Mouse (Mus musculus) macrophage (primary cell): ENCODE data around the gene Tmub1. TPM values are rescaled to one million over a fixed set of nuclear protein-coding genes. Genes with fewer than 3 reads are reported as not detected.
"Not testable (repeated sequence)": the region's sequence is repeated elsewhere in the genome, so short reads cannot be mapped to it uniquely, and the experiment has no call there.

Experiments
- H3K27ac ChIP-seq: fragments of 350-480 bp; formaldehyde crosslinking; 2 replicates; pipeline ENCODE4 v1.9.0; 2021
- H3K36me3 ChIP-seq: fragments of 350-480 bp; formaldehyde crosslinking; 2 replicates; pipeline ENCODE4 v1.9.0; 2021; ENCODE audit errors: inconsistent target
- H3K4me3 ChIP-seq: fragments of 350-480 bp; formaldehyde crosslinking; 2 replicates; pipeline ENCODE4 v1.9.0; 2021; ENCODE audit errors: inconsistent target
- H3K79me2 ChIP-seq: fragments of 350-480 bp; formaldehyde crosslinking; 2 replicates; pipeline ENCODE4 v1.9.0; 2021; ENCODE audit errors: inconsistent target
- WGBS: methylation state at CpG from one replicate; pipeline ENCODE4 v1.1.7; 2026; ENCODE audit warnings: inconsistent platforms; ENCODE audit not compliant: missing documents; 5-methylcytosine and 5-hydroxymethylcytosine counted together
- polyA plus RNA-seq: library from polyadenylated mRNA; stranded (reverse); fragments of 250-400 nt; gene quantifications from 3 replicates; pipeline ENCODE4 v1.2.4, GENCODE M21; 2018; ENCODE audit warnings: inconsistent platforms

The Tmub1 gene
- polyA plus RNA-seq, 1 experiment from 2014 or later, result 14.5 TPM

- Histone ChIP-seq H3K79me2 (no peaks in the 10 kb centered on the region), H3K4me3 (no peak overlapping the region), H3K27ac (no peak overlapping the region), H3K36me3 (peaks cover 12% of the 10 kb centered on the region; the same call in 1 of the 2 replicates)
- WGBS, result 95% methylated on average over 5 of the region's 5 CpGs
These were observed 46.6 kb downstream of the Tmub1 start for GRCm38 (mm10) chr5:24400911-24401605.

DNA sequence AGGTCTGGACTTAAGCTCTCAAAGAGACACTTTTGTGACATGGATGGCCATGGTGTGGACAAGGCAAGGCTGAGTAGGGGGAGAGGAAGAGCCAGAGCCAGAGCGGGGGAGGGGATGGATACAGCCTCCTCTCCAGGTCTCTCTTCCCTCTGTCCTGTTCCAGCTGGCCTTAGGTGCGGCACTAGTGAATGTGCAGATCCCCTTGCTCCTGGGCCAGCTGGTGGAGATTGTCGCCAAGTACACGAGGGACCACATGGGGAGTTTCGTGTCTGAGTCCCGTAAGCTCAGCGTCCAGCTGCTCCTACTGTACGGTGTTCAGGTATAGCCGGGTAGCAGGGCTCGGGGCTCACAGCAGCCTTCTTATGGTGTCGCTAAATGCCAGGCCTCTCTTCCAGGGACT, 47.3 kb downstream of the Tmub1 start:
- H3K4me3 ChIP-seq, result no peak overlapping the region
- peaks cover 12% of the 10 kb centered on the region; the same call in 1 of the 2 replicates for H3K36me3 ChIP-seq
- no peaks in the 10 kb centered on the region for H3K79me2 ChIP-seq
- no peak overlapping the region for H3K27ac ChIP-seq
- 97% methylated on average over 11 of the region's 11 CpGs for WGBS

- 92% methylated on average over 10 of the region's 10 CpGs for WGBS
- peaks cover 12% of the 10 kb centered on the region; the same call in 1 of the 2 replicates for H3K36me3 ChIP-seq
- H3K79me2 ChIP-seq, result no peaks in the 10 kb centered on the region; the same call in 1 of the 2 replicates
These were observed 48.0 kb downstream of the Tmub1 start for GRCm38 (mm10) chr5:24399686-24400085.

DNA sequence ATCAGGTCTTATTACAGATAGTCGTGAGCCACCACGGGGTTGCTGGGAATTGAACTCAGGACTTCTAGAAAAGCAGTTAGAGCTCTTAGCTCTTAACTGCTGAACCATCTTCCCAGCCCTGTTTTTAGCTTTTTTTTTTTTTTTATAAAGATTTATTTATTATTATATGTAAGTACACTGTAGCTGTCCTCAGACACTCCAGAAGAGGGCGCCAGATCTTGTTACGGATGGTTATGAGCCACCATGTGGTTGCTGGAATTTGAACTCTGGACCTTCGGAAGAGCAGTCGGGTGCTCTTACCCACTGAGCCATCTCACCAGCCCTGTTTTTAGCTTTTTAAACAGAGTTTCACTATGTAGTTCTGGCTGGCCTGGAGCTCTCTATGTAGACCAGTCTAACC, 51.4 kb downstream of the Tmub1 start:
- H3K27ac ChIP-seq, H3K79me2 ChIP-seq, H3K36me3 ChIP-seq, H3K4me3 ChIP-seq: not testable (repeated sequence)
- WGBS, result 88% methylated on average over 6 of the region's 6 CpGs

More at GRCm38 (mm10) chr5:24399686-24400085, 48.0 kb downstream of the Tmub1 start:
- Histone ChIP-seq H3K27ac (no peak overlapping the region), H3K4me3 (no peak overlapping the region)

Other genes with a start within 250 kb of the Tmub1 start
- gene Kcnh2, start 96.2 kb downstream of the Tmub1 start, polyA plus RNA-seq, result 0.16 TPM in 1 of 3 replicates, not detected in the others
- gene Nos3, start 83.0 kb downstream of the Tmub1 start, polyA plus RNA-seq, result 0.12 TPM in 1 of 3 replicates, not detected in the others
- 0.67 to 4.7 TPM (median 1.4 TPM) in 3 replicates for gene Atg9b, start 55.7 kb downstream of the Tmub1 start, polyA plus RNA-seq
- gene Abcb8, start 54.2 kb downstream of the Tmub1 start, polyA plus RNA-seq, result 9.0 to 25.4 TPM (median 23.2 TPM) in 3 replicates
- gene Asic3, start 34.5 kb downstream of the Tmub1 start, polyA plus RNA-seq, result not detected in 3 replicates
- gene Cdk5, start 24.3 kb downstream of the Tmub1 start, polyA plus RNA-seq, result 15.2 to 21.5 TPM (median 20.5 TPM) in 3 replicates
- gene Slc4a2, start 24.0 kb downstream of the Tmub1 start, polyA plus RNA-seq, result 21.8 to 34.7 TPM (median 34.2 TPM) in 3 replicates
- 30.5 to 41.6 TPM (median 31.5 TPM) in 3 replicates for gene Fastk, start 2.6 kb downstream of the Tmub1 start, polyA plus RNA-seq
- 54.8 to 72.0 TPM (median 61.6 TPM) in 3 replicates for gene Agap3, start 4.3 kb upstream of the Tmub1 start, polyA plus RNA-seq
- not detected in 3 replicates for gene Gbx1, start 79.3 kb upstream of the Tmub1 start, polyA plus RNA-seq
- gene Asb10, start 93.1 kb upstream of the Tmub1 start, polyA plus RNA-seq, result 0.09 to 0.61 TPM (median 0.28 TPM) in 3 replicates
- gene 4931409K22Rik, start 109.0 kb upstream of the Tmub1 start, polyA plus RNA-seq, result not detected in 3 replicates
- 38.9 to 54.7 TPM (median 41.4 TPM) in 3 replicates for gene Abcf2, start 129.6 kb upstream of the Tmub1 start, polyA plus RNA-seq
- 11.4 to 35.1 TPM (median 34.5 TPM) in 3 replicates for gene Chpf2, start 138.9 kb upstream of the Tmub1 start, polyA plus RNA-seq
- 0.03 to 0.18 TPM in 2 of 3 replicates, not detected in the other for gene Smarcd3, start 176.6 kb upstream of the Tmub1 start, polyA plus RNA-seq
- 57.4 to 97.0 TPM (median 76.5 TPM) in 3 replicates for gene Nub1, start 237.7 kb upstream of the Tmub1 start, polyA plus RNA-seq